Mouse (Mus musculus): ENCODE results near the gene Vmn2r20. TPM values are rescaled to one million over a fixed set of nuclear protein-coding genes. Genes with fewer than 3 reads are reported as not detected.
"Not testable (repeated sequence)": the region's sequence is repeated elsewhere in the genome, so short reads cannot be mapped to it uniquely, and the experiment has no call there.

The Vmn2r20 gene
- total RNA-seq (2014; rRNA removed): under 0.01 TPM in 1 of 2 replicates, not detected in the other
- not detected in 2 replicates for polyA plus RNA-seq (2012; rRNA removed)

- not testable (repeated sequence) for H3K4me1 ChIP-seq (ENCODE audit: control insufficient read depth, insufficient read depth, low read length); H3K9ac ChIP-seq (ENCODE audit: low read depth, low read length); DNase-seq (ENCODE audit: extremely low read depth, low read depth, low spot score); H3K27me3 ChIP-seq (ENCODE audit: control insufficient read depth, insufficient read depth, low read length); H3K4me3 ChIP-seq (ENCODE audit: insufficient read depth, low read depth, low read length); H3K36me3 ChIP-seq (ENCODE audit: control insufficient read depth, insufficient read depth, low read length); H3K79me2 ChIP-seq (ENCODE audit: control insufficient read depth, insufficient read depth, low read length); H3K27ac ChIP-seq (replicated peaks; ENCODE audit: insufficient read depth, low read depth, low read length)
- no CpG with 5 or more reads among the region's 4 CpGs for WGBS
These were observed at the start of gene Vmn2r20 for GRCm38 (mm10) chr6:123418016-123418415. Gene Vmn2r20 (minus strand): TSS chr6:123418116.

DNA sequence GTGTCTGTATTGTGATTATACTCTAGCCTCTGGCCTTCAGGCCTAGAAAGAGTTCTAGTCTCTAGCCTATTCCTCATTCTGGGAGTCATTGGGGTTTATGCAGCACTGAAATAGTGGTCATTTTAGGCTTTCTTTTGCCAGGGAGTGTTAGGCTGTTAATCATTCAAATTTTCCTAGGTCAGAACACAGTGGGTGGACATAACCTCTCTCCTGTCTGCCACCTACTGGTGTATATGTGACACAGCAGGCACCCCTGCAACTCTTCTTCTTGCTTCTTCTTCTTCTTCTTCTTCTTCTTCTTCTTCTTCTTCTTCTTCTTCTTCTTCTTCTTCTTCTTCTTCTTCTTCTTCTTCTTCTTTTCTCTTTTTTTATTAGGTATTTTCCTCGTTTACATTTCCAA is 6.5 kb upstream of the Vmn2r20 start:
- H3K79me2 ChIP-seq (ENCODE audit: control insufficient read depth, insufficient read depth, low read length); H3K27me3 ChIP-seq (ENCODE audit: control insufficient read depth, insufficient read depth, low read length); H3K4me3 ChIP-seq (ENCODE audit: insufficient read depth, low read depth, low read length); H3K36me3 ChIP-seq (ENCODE audit: control insufficient read depth, insufficient read depth, low read length); H3K9ac ChIP-seq (ENCODE audit: low read depth, low read length); H3K27ac ChIP-seq (replicated peaks; ENCODE audit: insufficient read depth, low read depth, low read length); DNase-seq (ENCODE audit: extremely low read depth, low read depth, low spot score); H3K4me1 ChIP-seq (ENCODE audit: control insufficient read depth, insufficient read depth, low read length): not testable (repeated sequence)
- no CpG with 5 or more reads among the region's 1 CpGs for WGBS

DNA sequence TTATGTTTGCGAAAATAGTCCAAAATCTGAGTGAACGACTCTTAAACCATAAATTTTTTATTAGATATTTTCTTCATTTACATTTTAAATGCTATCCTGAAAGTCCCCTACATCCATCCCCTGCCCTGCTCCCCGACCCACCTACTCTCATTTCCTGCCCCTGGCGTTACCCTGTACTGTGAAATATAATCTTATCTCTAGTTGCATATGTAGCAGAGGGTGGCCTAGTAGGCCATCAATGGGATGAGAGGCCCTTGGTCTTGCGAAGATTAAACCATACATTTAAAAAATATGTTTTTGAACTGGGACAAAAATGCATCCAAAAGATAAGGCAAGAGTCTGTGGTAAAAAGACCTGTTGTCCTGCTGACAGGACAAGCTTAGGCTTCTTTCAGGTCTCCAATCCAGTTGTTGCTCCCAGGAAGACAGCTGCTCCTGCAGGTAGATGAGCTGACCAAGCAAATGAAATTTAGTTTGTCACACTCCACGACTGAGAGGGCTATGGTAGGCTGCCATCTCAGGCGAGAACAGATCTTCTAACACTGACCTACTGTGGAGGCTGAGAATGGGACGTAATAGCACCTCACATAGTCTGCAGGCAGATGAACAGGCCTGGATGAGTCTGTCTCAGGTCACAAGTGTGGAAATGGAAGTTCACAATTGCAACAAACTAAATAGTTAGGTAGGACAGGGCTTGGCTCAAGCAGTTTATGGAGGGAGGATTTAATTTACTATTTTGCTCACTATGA is 10.8 kb downstream of the Vmn2r20 start:
- not testable (repeated sequence) for H3K4me3 ChIP-seq (ENCODE audit: insufficient read depth, low read depth, low read length); DNase-seq (ENCODE audit: extremely low read depth, low read depth, low spot score); H3K79me2 ChIP-seq (ENCODE audit: control insufficient read depth, insufficient read depth, low read length); H3K27me3 ChIP-seq (ENCODE audit: control insufficient read depth, insufficient read depth, low read length); H3K9ac ChIP-seq (ENCODE audit: low read depth, low read length); H3K4me1 ChIP-seq (ENCODE audit: control insufficient read depth, insufficient read depth, low read length); H3K27ac ChIP-seq (replicated peaks; ENCODE audit: insufficient read depth, low read depth, low read length); H3K36me3 ChIP-seq (ENCODE audit: control insufficient read depth, insufficient read depth, low read length)
- no CpG with 5 or more reads among the region's 8 CpGs for WGBS

- not testable (repeated sequence) for H3K9ac ChIP-seq (ENCODE audit: low read depth, low read length); H3K4me1 ChIP-seq (ENCODE audit: control insufficient read depth, insufficient read depth, low read length); H3K4me3 ChIP-seq (ENCODE audit: insufficient read depth, low read depth, low read length); H3K27ac ChIP-seq (replicated peaks; ENCODE audit: insufficient read depth, low read depth, low read length); H3K36me3 ChIP-seq (ENCODE audit: control insufficient read depth, insufficient read depth, low read length); H3K79me2 ChIP-seq (ENCODE audit: control insufficient read depth, insufficient read depth, low read length); H3K27me3 ChIP-seq (ENCODE audit: control insufficient read depth, insufficient read depth, low read length)
- DNase-seq (ENCODE audit: extremely low read depth, low read depth, low spot score): peak; percentile 98
These were observed 29.1 kb downstream of the Vmn2r20 start for GRCm38 (mm10) chr6:123388824-123389223.

DNA sequence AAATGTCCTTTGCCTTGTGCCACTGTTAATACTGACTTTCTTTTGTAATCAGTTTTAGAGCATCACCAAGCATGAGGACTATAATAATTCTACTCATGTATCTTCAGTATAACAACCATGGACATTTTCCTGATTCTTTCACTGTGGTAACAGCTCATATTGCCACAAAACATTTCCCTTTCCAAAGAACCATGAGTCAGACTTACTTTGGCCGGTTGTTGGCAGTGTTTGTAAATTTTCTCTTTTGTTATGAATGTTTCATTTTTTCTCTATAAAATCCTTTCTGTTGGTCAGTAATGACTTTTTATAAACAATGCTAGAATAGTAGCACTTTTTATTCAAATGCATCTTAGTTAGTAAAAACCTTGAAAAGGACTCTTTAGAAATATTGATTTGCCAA is 71.8 kb downstream of the Vmn2r20 start:
- no peak overlapping the region for H3K4me3 ChIP-seq (ENCODE audit: insufficient read depth, low read depth, low read length)
- DNase-seq (ENCODE audit: extremely low read depth, low read depth, low spot score): no peak
- no peaks in the 10 kb centered on the region for H3K79me2 ChIP-seq (ENCODE audit: control insufficient read depth, insufficient read depth, low read length)
- H3K27ac ChIP-seq (replicated peaks; ENCODE audit: insufficient read depth, low read depth, low read length): no peak overlapping the region
- no peaks in the 10 kb centered on the region for H3K27me3 ChIP-seq (ENCODE audit: control insufficient read depth, insufficient read depth, low read length)
- no peaks in the 10 kb centered on the region for H3K36me3 ChIP-seq (ENCODE audit: control insufficient read depth, insufficient read depth, low read length)
- peaks cover 2% of the 10 kb centered on the region; the same call in 1 of the 2 replicates for H3K4me1 ChIP-seq (ENCODE audit: control insufficient read depth, insufficient read depth, low read length)
- no peak overlapping the region for H3K9ac ChIP-seq (ENCODE audit: low read depth, low read length)
- TF ChIP-seq POLR2A (IDR thresholded peaks at IDR 0.05; ENCODE audit: extremely low read depth, insufficient read depth, low read length) (no peak), CTCF (IDR thresholded peaks at IDR 0.05; ENCODE audit: low read depth, low read length) (no peak)
- 92% methylated on average over 1 of the region's 1 CpGs for WGBS

- no peaks in the 10 kb centered on the region for H3K36me3 ChIP-seq (ENCODE audit: control insufficient read depth, insufficient read depth, low read length)
- DNase-seq (ENCODE audit: extremely low read depth, low read depth, low spot score): peak; percentile 52
These were observed 77.8 kb downstream of the Vmn2r20 start for GRCm38 (mm10) chr6:123340093-123340492.

More at GRCm38 (mm10) chr6:123340093-123340492, 77.8 kb downstream of the Vmn2r20 start:
- Histone ChIP-seq H3K27ac (replicated peaks; ENCODE audit: insufficient read depth, low read depth, low read length) (no peak overlapping the region), H3K4me1 (ENCODE audit: control insufficient read depth, insufficient read depth, low read length) (peaks cover 2% of the 10 kb centered on the region; the same call in 1 of the 2 replicates), H3K4me3 (ENCODE audit: insufficient read depth, low read depth, low read length) (no peak overlapping the region), H3K79me2 (ENCODE audit: control insufficient read depth, insufficient read depth, low read length) (no peaks in the 10 kb centered on the region), H3K9ac (ENCODE audit: low read depth, low read length) (no peak overlapping the region), H3K27me3 (ENCODE audit: control insufficient read depth, insufficient read depth, low read length) (no peaks in the 10 kb centered on the region)
- TF ChIP-seq POLR2A (IDR thresholded peaks at IDR 0.05; ENCODE audit: extremely low read depth, insufficient read depth, low read length) (no peak), CTCF (IDR thresholded peaks at IDR 0.05; ENCODE audit: low read depth, low read length) (peak; percentile 79)

Data from liver, adult 2 months (tissue).